Mouse (Mus musculus): ENCODE data around the gene Ran.
"Not testable (repeated sequence)": the region's sequence is repeated elsewhere in the genome, so short reads cannot be mapped to it uniquely, and the experiment has no call there.

The Ran gene

GRCm38 (mm10) chr5:129019497-129020299 is at the start of gene Ran:
TSS of gene Ran (plus strand) at chr5:129020069.
- DNase-seq = peak; percentile 93 to 94

GRCm38 (mm10) chr5:128970878-128971277 is 49.0 kb upstream of the Ran start:
- DNase-seq = no peak

- peak; percentile 42 for DNase-seq
Measured at GRCm38 (mm10) chr5:128971298-128971697, 48.6 kb upstream of the Ran start.

- peak; percentile 28 to 59 for DNase-seq
Measured at GRCm38 (mm10) chr5:128976266-128976665, 43.6 kb upstream of the Ran start.

GRCm38 (mm10) chr5:128977466-128977865 is 42.4 kb upstream of the Ran start:
- DNase-seq = not testable (repeated sequence)

GRCm38 (mm10) chr5:128978957-128979356 is 40.9 kb upstream of the Ran start:
- no peak for DNase-seq

- DNase-seq = no peak
Measured at GRCm38 (mm10) chr5:128980857-128981256, 39.0 kb upstream of the Ran start.

GRCm38 (mm10) chr5:128981607-128982006 is 38.3 kb upstream of the Ran start:
- peak; percentile 22 to 54 for DNase-seq

GRCm38 (mm10) chr5:128984536-128984935 is 35.3 kb upstream of the Ran start:
- no peak for DNase-seq

GRCm38 (mm10) chr5:128985946-128986345 is 33.9 kb upstream of the Ran start:
- DNase-seq = no peak

GRCm38 (mm10) chr5:128987141-128987954 is 32.5 kb upstream of the Ran start:
- DNase-seq = no peak

- DNase-seq = no peak
Measured at GRCm38 (mm10) chr5:129000706-129001468, 19.0 kb upstream of the Ran start.

- DNase-seq = no peak
Measured at GRCm38 (mm10) chr5:129002571-129003011, 17.3 kb upstream of the Ran start.

GRCm38 (mm10) chr5:129005416-129005815 is 14.5 kb upstream of the Ran start:
- DNase-seq = no peak

- peak in 1 of 2 experiments; percentile 12 for DNase-seq
Measured at GRCm38 (mm10) chr5:129006031-129006788, 13.7 kb upstream of the Ran start.

- peak in 1 of 2 experiments; percentile 18 for DNase-seq
Measured at GRCm38 (mm10) chr5:129007105-129007957, 12.5 kb upstream of the Ran start.

- peak in 1 of 2 experiments; percentile 18 for DNase-seq
Measured at GRCm38 (mm10) chr5:129008008-129008407, 11.9 kb upstream of the Ran start.

- peak; percentile 89 to 92 for DNase-seq
Measured at GRCm38 (mm10) chr5:129008412-129008826, 11.4 kb upstream of the Ran start, which contains the start of gene Stx2. TSS of gene Stx2 (minus strand) at chr5:129008574.

- no peak for DNase-seq
Measured at GRCm38 (mm10) chr5:129009577-129009976, 10.3 kb upstream of the Ran start.

GRCm38 (mm10) chr5:129010937-129011336 is 8.9 kb upstream of the Ran start:
- no peak for DNase-seq

GRCm38 (mm10) chr5:129015020-129015419 is 4.8 kb upstream of the Ran start:
- no peak for DNase-seq

Data from lung, adult 18-20 months (tissue).